Comparison of ENCODE assay signal across 9 mouse cellular contexts in genomic region chr19:26646128-26646527, GRCm38 (mm10). TPM values are rescaled to one million over a fixed set of nuclear protein-coding genes. Genes with fewer than 3 reads are reported as not detected.
DNase-seq lines count a peak whose midpoint lies in the region; ATAC-seq lines count a peak whose summit lies in the region.
"Had no signal": no experiment of that assay in that cellular context is flagged by ENCODE, and none has a peak within 500 bp of the region (broad histone marks: within the 10 kb centered on the region; RNA-seq: fewer than 3 reads in every experiment).

No protein-coding gene starts in this region.

- intact Hi-C loops in left cerebral cortex, postnatal 10 days (cut with DNase I) = no loop called here

- ATAC-seq in activated CD4-positive, CD25-positive, alpha-beta regulatory T cell, adult 4 months = peak; percentile 92
- 0 out of 2 replicates have a peak, but pooled peaks have one; percentile 35 for ATAC-seq in monocyte, adult 5-6 weeks (replicated peaks; ENCODE audit: insufficient number of reproducible peaks, low FRiP score, low TSS enrichment, poor library complexity, severe bottlenecking)
- ATAC-seq: intestine, embryonic 16.5 days had no signal

- DNase-seq in lung, adult 18-20 months = peak; percentile 10 to 22
- no peak for DNase-seq in lung, postnatal 14 days
- peak; percentile 82 for DNase-seq in thymus, postnatal 25 days
- DNase-seq in cerebellum, adult 8-10 months = no peak
- DNase-seq in left cerebral cortex, postnatal 10 days (ENCODE audit: extremely low spot score in 1 of 2, low spot score in 2 of 2) = no peak
- DNase-seq: liver, embryonic 13.5 days had no signal

RNA-seq across cellular contexts. Expression of gene Smarca2, which starts 41.3 kb away (rescaled TPM):
- 10 to 100 TPM; 43.0 to 60.0 TPM for polyA plus RNA-seq in activated CD4-positive, CD25-positive, alpha-beta regulatory T cell, adult 4 months (2017; shearing (Covaris generic))
- total RNA-seq in monocyte, adult 5-6 weeks (2017) = 82.8 to 133 TPM (median 107 TPM) in 3 replicates
- 100 to 1,000 TPM; 205 to 206 TPM for total RNA-seq in left cerebral cortex, postnatal 10 days (2021)

Comparison
In these comparisons a context has a peak if more than half of its experiments do, and no peak if none do; other contexts are left out.
1. DNase-seq: peak in lung, adult 18-20 months (2 of 2) and thymus, postnatal 25 days (single experiment); none in lung, postnatal 14 days (single experiment), cerebellum, adult 8-10 months (single experiment) and left cerebral cortex, postnatal 10 days (0 of 2).